8 mouse cellular contexts compared by ENCODE assay signal in the genomic region with DNA sequence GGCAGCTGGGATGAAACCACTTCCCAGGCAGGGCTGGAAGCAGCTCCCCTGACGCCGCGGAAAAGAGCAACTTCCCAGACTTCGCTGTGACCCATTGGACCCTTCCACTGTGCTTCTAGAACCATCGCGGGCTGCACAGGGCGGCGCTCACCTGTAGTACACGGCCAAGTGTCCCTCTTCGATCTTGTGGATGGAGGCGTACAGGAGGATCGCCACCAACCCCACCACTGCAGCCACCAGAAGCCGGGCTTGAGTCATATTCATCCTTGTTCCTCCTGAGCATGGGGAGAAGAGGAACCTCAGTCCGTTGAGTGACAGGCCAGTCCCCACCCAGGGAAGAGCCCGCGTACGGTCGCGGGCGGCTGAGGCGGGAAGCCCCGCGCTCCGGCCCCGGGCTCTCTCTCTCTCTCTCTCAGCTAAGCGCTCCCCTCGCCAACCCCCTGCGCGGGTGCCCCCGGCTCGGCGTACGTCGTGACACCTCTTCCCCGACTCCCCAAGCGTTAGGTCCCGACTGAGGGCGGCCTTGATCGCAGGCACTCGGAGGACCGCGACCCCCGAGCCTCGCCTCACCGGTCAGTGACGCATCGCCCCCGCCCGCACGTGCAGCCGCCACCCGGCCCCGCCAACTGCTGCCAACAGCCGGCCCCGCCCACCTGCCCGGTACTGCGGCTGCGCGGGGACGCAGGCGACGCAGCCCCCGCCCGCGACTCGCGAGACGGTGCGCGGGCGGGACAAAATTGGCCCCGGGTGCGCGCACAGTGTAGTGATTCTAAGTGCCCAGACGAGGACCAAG. TPM values are rescaled to one million over a fixed set of nuclear protein-coding genes. Genes with fewer than 3 reads are reported as not detected.
DNase-seq lines count a peak whose midpoint lies in the region; ATAC-seq and TF ChIP-seq lines count a peak whose summit lies in the region.

A gene (minus strand): TSS at position 665 of the 793 bp plus-strand sequence.

- no peak for TF ChIP-seq POLR2A in ES-Bruce4 (IDR thresholded peaks at IDR 0.05; ENCODE audit: insufficient read depth, low read length)

- H3K36me3 ChIP-seq in ES-Bruce4 (ENCODE audit: control insufficient read depth, insufficient read depth, low read length, poor library complexity, severe bottlenecking) = peaks cover 10% of the 10 kb centered on the region
- peaks cover 7% of the 10 kb centered on the region; the same call in 1 of the 2 replicates for H3K36me3 ChIP-seq in forebrain, embryonic 12.5 days (replicated peaks)
- peaks cover 15% of the 10 kb centered on the region; the same call in 1 of the 2 replicates for H3K36me3 ChIP-seq in heart, postnatal 0 days (replicated peaks; ENCODE audit: control insufficient read depth, insufficient read depth, low read length)
- peaks cover 11% of the 10 kb centered on the region; the same call in 1 of the 2 replicates for H3K36me3 ChIP-seq in liver, embryonic 15.5 days (replicated peaks)
- no peaks in the 10 kb centered on the region for H3K36me3 ChIP-seq in neural tube, embryonic 11.5 days (ENCODE audit: control insufficient read depth, insufficient read depth, low read length)
- H3K36me3 ChIP-seq in stomach, embryonic 16.5 days (ENCODE audit: control insufficient read depth, insufficient read depth, low read length) = no peaks in the 10 kb centered on the region

- H3K27ac ChIP-seq in ES-Bruce4 (ENCODE audit: insufficient read depth, low read length) = peak within 1 kb of the TSS; percentile 30; the same call in 1 of the 2 replicates
- peak within 1 kb of the TSS; percentile 58 for H3K27ac ChIP-seq in forebrain, embryonic 12.5 days
- peak within 1 kb of the TSS; percentile 31; the same call in 1 of the 2 replicates for H3K27ac ChIP-seq in heart, postnatal 0 days (ENCODE audit: low read depth)
- H3K27ac ChIP-seq in liver, embryonic 15.5 days (replicated peaks) = peak within 1 kb of the TSS; percentile 75
- no peak within 1 kb of the TSS for H3K27ac ChIP-seq in neural tube, embryonic 11.5 days (ENCODE audit: low read depth, low read length)
- peak within 1 kb of the TSS; percentile 72 for H3K27ac ChIP-seq in stomach, embryonic 16.5 days (ENCODE audit: low read length)

- peak within 1 kb of the TSS; percentile 95 for H3K4me2 ChIP-seq in forebrain, embryonic 12.5 days
- peak within 1 kb of the TSS; percentile 94 for H3K4me2 ChIP-seq in heart, postnatal 0 days (ENCODE audit: low read depth, low read length)
- peak within 1 kb of the TSS; percentile 98 for H3K4me2 ChIP-seq in liver, embryonic 15.5 days
- H3K4me2 ChIP-seq in neural tube, embryonic 11.5 days (ENCODE audit: low read depth) = peak within 1 kb of the TSS; percentile 84
- H3K4me2 ChIP-seq in stomach, embryonic 16.5 days (ENCODE audit: low read depth, low read length) = peak within 1 kb of the TSS; percentile 65

- peak within 1 kb of the TSS; percentile 86 for H3K4me3 ChIP-seq in ES-Bruce4 (ENCODE audit: low read depth, low read length)
- H3K4me3 ChIP-seq in forebrain, embryonic 12.5 days (replicated peaks) = peak within 1 kb of the TSS; percentile 69
- peak within 1 kb of the TSS; percentile 77 for H3K4me3 ChIP-seq in heart, postnatal 0 days (ENCODE audit: low read depth, low read length)
- peak within 1 kb of the TSS; percentile 70 for H3K4me3 ChIP-seq in liver, embryonic 15.5 days (replicated peaks)
- H3K4me3 ChIP-seq in neural tube, embryonic 11.5 days (ENCODE audit: low read depth, low read length) = peak within 1 kb of the TSS; percentile 57
- H3K4me3 ChIP-seq in stomach, embryonic 16.5 days (replicated peaks; ENCODE audit: low read length) = peak within 1 kb of the TSS; percentile 78

- peak; percentile 72 for DNase-seq in c-Kit-positive CD71-positive TER-119-positive erythroid progenitor cells, embryonic 14.5 days (ENCODE audit: low spot score)
- DNase-seq in heart, postnatal 0 days (ENCODE audit: low spot score) = peak; percentile 77
- DNase-seq in kidney, postnatal 4 days = peak; percentile 94 to 96
- DNase-seq in neural tube, embryonic 11.5 days (ENCODE audit: low spot score) = peak; percentile 90

- H3K9me3 ChIP-seq in ES-Bruce4 (replicated peaks; ENCODE audit: control insufficient read depth, insufficient read depth, low read length, poor library complexity, severe bottlenecking) = no peaks in the 10 kb centered on the region
- H3K9me3 ChIP-seq in forebrain, embryonic 12.5 days = no peaks in the 10 kb centered on the region
- no peaks in the 10 kb centered on the region for H3K9me3 ChIP-seq in heart, postnatal 0 days (replicated peaks; ENCODE audit: control insufficient read depth, low read length)
- no peaks in the 10 kb centered on the region for H3K9me3 ChIP-seq in liver, embryonic 15.5 days (replicated peaks)
- H3K9me3 ChIP-seq in neural tube, embryonic 11.5 days (ENCODE audit: control insufficient read depth, low read length) = no peaks in the 10 kb centered on the region
- no peaks in the 10 kb centered on the region for H3K9me3 ChIP-seq in stomach, embryonic 16.5 days (replicated peaks; ENCODE audit: control insufficient read depth, low read length)

- peak; percentile 94 for ATAC-seq in forebrain, embryonic 12.5 days (ENCODE audit: low FRiP score)
- ATAC-seq in heart, postnatal 0 days (ENCODE audit: insufficient read depth, low read depth) = peak; percentile 94
- ATAC-seq in liver, embryonic 15.5 days (ENCODE audit: insufficient read depth) = peak; percentile 87
- ATAC-seq in neural tube, embryonic 11.5 days (ENCODE audit: insufficient read depth, low FRiP score, low TSS enrichment) = peak; percentile 87
- peak; percentile 93 for ATAC-seq in stomach, embryonic 16.5 days (ENCODE audit: insufficient read depth, low FRiP score)

- TF ChIP-seq EP300 in ES-Bruce4 (IDR thresholded peaks at IDR 0.05; ENCODE audit: insufficient read depth, low read depth, low read length) = no peak
- no peak for TF ChIP-seq EP300 in heart, postnatal 0 days (IDR thresholded peaks at IDR 0.05; ENCODE audit: low read depth)

- peak within 1 kb of the TSS; percentile 83 for H3K9ac ChIP-seq in ES-Bruce4 (ENCODE audit: low read depth, poor library complexity, severe bottlenecking)
- peak within 1 kb of the TSS; percentile 78 for H3K9ac ChIP-seq in forebrain, embryonic 12.5 days
- peak within 1 kb of the TSS; percentile 60 for H3K9ac ChIP-seq in heart, postnatal 0 days (replicated peaks; ENCODE audit: low read depth, low read length)
- H3K9ac ChIP-seq in liver, embryonic 15.5 days = peak within 1 kb of the TSS; percentile 63
- peak within 1 kb of the TSS; percentile 70 for H3K9ac ChIP-seq in neural tube, embryonic 11.5 days (ENCODE audit: low read length)
- peak within 1 kb of the TSS; percentile 83 for H3K9ac ChIP-seq in stomach, embryonic 16.5 days (ENCODE audit: low read length)

- WGBS in forebrain, embryonic 12.5 days = under 1% methylated on average over 66 of the region's 75 CpGs
- WGBS in heart, postnatal 0 days = under 1% methylated on average over 73 of the region's 75 CpGs
- WGBS in liver, embryonic 15.5 days (ENCODE audit: insufficient replicate concordance) = under 1% methylated on average over 75 of the region's 75 CpGs
- under 1% methylated on average over 67 of the region's 75 CpGs for WGBS in neural tube, embryonic 11.5 days
- under 1% methylated on average over 75 of the region's 75 CpGs for WGBS in stomach, embryonic 16.5 days

- H3K4me1 ChIP-seq in ES-Bruce4 (ENCODE audit: control insufficient read depth, insufficient read depth, low read length) = peaks cover 2% of the 10 kb centered on the region
- peaks cover 17% of the 10 kb centered on the region for H3K4me1 ChIP-seq in forebrain, embryonic 12.5 days
- peaks cover 6% of the 10 kb centered on the region; the same call in 1 of the 2 replicates for H3K4me1 ChIP-seq in heart, postnatal 0 days (ENCODE audit: control insufficient read depth, insufficient read depth)
- peaks cover 36% of the 10 kb centered on the region for H3K4me1 ChIP-seq in liver, embryonic 15.5 days (replicated peaks)
- no peaks in the 10 kb centered on the region for H3K4me1 ChIP-seq in neural tube, embryonic 11.5 days (ENCODE audit: control insufficient read depth, insufficient read depth, low read length)
- peaks cover 4% of the 10 kb centered on the region; the same call in 1 of the 2 replicates for H3K4me1 ChIP-seq in stomach, embryonic 16.5 days (ENCODE audit: control insufficient read depth, insufficient read depth, low read length)

- TF ChIP-seq CTCF in ES-Bruce4 (IDR thresholded peaks at IDR 0.05; ENCODE audit: low read depth, low read length) = no peak
- TF ChIP-seq CTCF in heart, postnatal 0 days (IDR thresholded peaks at IDR 0.05; ENCODE audit: low read depth) = no peak

- H3K27me3 ChIP-seq in ES-Bruce4 (ENCODE audit: control insufficient read depth, insufficient read depth, low read length, poor library complexity, severe bottlenecking) = no peaks in the 10 kb centered on the region
- no peaks in the 10 kb centered on the region for H3K27me3 ChIP-seq in forebrain, embryonic 12.5 days
- no peaks in the 10 kb centered on the region for H3K27me3 ChIP-seq in heart, postnatal 0 days (ENCODE audit: control insufficient read depth, insufficient read depth, low read length)
- no peaks in the 10 kb centered on the region for H3K27me3 ChIP-seq in liver, embryonic 15.5 days
- H3K27me3 ChIP-seq in neural tube, embryonic 11.5 days (ENCODE audit: control insufficient read depth, insufficient read depth, low read length) = no peaks in the 10 kb centered on the region
- H3K27me3 ChIP-seq in stomach, embryonic 16.5 days (ENCODE audit: control insufficient read depth, insufficient read depth, low read length) = no peaks in the 10 kb centered on the region

RNA-seq across cellular contexts. Expression of the gene that starts here (rescaled TPM):
- 23.2 and 28.0 TPM in 2 replicates for polyA plus RNA-seq in ES-Bruce4 (2011; ENCODE audit: insufficient read depth, insufficient read length, low read depth, missing spikeins)
- 21.0 and 22.4 TPM in 2 replicates for polyA plus RNA-seq in forebrain, embryonic 12.5 days (2016; fragmentation: Nextera tagmentation; extraction: Ambion mirVana)
- total RNA-seq in heart, postnatal 0 days (2014; rRNA removed; ENCODE audit: low replicate concordance) = 2.4 and 3.4 TPM in 2 replicates
- 6.1 and 7.0 TPM in 2 replicates for polyA plus RNA-seq in heart, postnatal 0 days (2015; fragmentation: Nextera tagmentation; extraction: Ambion mirVana)
- 17.8 and 20.6 TPM in 2 replicates for polyA plus RNA-seq in liver, embryonic 15.5 days (2015; fragmentation: Nextera tagmentation; extraction: Ambion mirVana)
- polyA plus RNA-seq in neural tube, embryonic 11.5 days (2014; fragmentation: Nextera tagmentation; extraction: Ambion mirVana) = 18.7 and 19.1 TPM in 2 replicates
- 48.9 and 56.6 TPM in 2 replicates for polyA plus RNA-seq in stomach, embryonic 16.5 days (2015; fragmentation: Nextera tagmentation; extraction: Ambion mirVana)
